Mouse (Mus musculus) thymus, postnatal 36 days (tissue): ENCODE measurements around the gene Cdk13.

ENCODE experiments used
- DNase-seq, 2 experiments: peaks; one replicate each; pipeline ENCODE4 v3.0.0; 2022; ENCODE audit warnings: mixed read lengths in 2 of 2

Gene Cdk13

DNA sequence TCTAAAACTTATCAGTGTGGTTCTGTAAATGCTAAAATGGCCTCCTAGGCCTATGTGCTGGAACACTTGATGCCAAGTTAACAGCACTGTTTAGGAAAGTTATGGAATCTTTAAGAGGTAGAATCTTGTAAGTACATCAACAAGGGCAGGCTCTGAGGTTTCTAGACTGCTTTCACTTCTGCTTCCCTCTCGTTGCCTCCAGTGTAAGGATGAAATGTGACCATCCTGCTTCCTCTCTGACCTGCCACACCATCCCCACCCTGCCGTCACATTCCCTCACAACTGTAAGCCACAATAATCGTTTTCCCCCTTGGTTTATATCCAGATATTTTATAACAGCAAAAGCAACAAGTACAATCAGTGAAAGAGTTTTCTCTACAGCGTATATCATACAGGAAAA, 49.9 kb downstream of the Cdk13 start:
- DNase-seq: no peak

DNA sequence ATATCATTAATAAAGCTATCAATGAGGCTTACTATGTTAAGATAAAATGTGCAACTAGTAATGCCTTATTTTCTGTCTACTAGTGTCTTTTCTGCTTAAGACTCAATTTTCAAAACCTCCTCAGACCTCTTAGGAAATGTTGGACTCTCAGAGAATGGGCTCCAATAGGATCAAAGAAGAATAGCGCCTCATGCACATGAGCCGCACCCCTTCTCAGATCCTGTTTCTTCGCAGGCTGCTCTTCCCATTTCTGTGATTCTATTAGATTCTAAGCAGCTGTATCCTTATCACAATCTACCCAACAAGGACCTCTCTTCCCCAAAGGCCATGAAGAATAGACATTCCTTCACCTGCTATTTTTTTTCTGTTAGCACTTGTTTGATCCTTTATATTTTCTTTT, 76.1 kb downstream of the Cdk13 start:
- no peak for DNase-seq

DNA sequence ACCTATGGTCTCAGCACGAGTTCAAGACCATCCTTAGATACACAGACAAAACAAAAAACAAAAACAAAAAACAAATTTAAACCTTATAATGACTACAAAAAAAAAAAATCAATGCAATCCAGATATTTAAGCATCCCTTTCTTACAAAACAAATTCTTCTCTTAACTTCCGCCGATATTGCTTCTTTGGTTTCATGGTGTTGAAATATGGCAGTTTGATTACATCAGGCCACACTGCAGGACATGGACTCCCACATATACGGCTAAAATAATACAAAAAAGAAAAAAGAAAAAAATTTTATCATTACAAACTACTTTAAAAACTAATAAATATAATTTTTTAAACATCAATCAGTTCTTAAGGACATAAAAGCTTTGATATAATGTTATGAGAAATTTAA, 77.0 kb downstream of the Cdk13 start:
- DNase-seq: no peak

DNA sequence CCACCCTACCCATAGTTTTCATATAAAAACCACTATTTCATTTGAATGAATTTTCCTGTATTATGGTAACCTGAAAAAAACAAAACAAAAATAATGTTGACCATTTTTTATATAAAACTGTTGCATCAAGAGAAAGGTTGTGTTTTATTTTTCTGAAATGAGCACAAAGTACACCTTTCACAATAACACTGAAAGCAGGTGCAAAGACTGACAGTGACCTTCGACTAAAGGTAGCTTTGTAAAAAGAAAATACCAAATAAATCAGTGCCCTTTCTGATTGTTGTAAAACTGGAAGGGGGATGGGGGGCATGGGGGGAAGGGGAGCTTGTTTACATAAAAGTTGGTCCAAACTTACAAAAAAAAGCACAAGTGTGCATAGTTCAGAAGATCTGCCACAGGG, 87.5 kb downstream of the Cdk13 start:
- DNase-seq: no peak

DNA sequence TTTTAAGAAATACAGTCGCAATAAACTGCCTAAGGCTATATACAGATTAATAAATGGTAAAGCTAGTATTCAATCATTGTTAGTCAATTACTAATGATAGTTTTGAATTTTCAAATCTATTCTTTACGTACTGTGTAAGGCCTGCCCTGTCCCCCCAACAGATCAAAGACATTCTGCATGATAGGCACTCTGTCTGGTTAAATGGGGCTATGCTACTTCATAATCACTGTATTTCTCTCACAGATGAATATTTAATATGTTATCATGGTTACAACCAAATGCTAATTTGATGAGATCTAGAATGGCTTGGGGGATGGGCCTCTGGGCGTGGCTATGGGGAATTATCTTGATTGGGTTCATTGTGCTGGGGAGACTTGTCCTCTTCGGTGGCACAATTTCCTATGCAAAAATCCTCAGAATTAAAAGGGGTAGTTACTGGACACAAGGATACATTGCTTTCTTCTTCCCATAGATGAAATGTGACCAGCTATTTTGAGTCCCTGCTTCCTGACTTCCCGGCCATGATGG, 96.0 kb downstream of the Cdk13 start:
- no peak for DNase-seq

DNA sequence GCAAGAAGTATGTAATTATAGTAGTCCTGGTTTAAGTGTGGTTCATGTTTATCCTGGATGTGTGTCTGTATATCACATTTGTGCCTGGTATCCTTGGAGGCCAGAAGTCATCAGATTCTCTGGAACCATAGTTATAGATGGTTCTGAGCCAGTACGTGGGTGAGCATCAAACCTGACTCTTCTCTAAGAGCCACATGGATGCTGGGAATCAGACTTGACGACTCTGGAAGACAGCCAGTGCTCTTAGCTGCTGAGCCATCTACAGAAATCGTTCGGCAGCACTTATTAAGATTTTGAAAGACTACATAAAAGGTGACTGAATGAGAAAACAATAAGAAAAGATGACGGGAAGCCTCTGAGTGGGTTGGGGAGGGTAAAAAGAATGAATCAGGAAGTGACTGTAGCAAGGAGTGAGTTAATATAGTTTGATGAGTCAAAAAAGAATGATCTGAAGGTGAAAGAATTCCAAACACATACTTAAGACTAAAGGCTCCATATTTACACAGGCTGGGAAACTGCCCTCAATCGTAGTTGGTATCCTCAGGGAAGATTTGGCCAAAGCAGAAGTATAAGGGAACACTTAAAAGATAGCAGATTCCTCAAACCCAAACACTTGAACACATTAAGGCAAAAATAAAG, 99.6 kb downstream of the Cdk13 start:
- no peak for DNase-seq

DNA sequence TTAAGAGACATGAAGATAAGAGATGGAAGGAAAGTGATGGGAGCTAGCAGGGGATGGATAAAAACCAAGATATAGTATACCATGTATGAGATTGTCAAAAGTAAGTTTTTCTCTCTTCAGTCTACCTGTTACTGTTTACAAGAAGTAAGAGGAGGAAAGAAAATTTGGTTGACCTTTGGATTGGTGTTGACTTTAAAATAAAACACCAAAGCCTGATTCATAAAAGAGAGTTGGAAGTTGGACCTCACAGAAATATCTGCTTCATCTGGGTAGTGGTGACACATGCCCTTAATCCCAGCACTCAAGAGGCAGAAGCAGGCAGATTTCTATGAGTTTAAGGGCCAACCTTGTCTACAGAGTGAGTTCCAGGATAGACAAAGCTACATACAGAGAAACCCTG, 102.6 kb downstream of the Cdk13 start:
- DNase-seq: no peak

DNA sequence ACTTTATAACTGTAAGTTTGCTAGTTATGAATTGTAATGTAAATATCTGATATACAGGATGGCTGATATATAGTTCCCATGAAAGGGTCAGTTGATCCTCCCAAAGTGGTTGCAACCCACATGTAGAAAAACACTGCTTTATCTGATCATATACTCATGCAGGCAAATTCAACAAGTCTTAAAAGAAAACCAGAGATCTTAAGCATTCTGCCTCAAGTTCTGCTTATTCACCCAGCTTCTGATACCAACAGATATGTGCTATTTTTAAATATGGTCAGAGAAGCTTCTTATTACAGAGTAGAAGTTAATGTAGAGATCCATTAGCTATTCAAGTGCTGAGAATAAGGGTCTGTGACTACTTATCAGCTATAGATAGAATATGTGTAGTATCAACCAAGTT, 103.6 kb downstream of the Cdk13 start:
- DNase-seq: no peak

DNA sequence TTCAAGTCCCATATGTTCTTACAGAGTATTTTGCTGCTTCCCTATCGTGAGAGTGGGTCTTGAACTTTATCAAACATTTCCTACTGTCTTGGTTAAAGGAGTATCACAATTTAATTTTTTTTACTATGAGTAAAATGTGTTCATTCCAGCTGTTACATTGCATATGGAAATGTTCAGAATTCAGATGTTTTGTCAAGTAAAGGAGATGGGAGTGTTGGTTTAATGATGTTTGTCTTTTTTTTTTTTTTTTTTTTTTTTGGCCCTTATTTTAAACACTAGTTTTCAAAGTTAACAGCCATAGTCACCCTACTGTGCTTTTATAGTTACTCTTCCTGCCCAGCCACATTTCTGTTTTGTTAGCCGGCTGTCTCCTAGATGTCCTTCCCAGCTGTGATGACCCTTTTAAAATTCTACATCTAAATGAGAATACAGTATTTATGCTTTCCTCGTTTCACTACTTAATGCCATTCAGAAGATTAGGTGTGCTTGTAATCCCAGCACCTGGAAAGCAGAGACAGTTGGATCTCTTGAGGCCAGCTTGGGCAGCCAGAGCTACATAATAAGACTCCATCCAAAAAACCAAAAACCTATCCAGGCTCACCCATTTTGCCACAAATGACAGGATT, 104.7 kb downstream of the Cdk13 start:
- no peak for DNase-seq

DNA sequence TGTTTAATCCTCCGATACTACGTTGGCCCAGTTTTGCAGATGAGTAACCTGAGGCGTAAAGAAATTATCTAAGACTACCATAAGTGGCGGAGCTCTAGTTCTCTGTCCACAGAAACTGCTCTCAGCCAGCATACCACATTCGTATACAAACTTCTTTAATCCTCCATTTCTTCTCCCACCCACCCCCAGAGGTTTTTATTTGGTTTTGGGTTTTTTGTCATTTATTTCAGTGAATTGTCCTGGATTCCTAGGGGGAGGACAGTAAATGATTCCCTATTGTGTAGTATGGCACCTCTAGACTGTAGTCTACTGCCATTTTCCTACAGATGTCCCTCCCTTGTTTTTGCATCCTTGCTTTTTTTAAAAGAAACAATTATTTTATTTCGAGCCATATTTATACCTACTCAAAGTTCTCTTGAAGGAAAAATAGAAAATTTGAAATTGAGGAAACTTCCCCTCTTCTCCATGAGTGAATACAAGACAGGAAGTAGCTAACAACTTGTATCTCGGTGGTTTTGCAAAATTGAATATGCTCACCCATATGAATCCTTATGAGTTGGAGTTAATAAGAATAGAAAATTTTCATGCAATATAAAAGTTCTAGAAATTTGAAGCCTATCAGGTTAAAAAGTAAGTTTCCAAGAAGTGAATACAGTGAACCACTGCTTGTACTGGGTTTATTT, 108.9 kb downstream of the Cdk13 start:
- DNase-seq: no peak

DNA sequence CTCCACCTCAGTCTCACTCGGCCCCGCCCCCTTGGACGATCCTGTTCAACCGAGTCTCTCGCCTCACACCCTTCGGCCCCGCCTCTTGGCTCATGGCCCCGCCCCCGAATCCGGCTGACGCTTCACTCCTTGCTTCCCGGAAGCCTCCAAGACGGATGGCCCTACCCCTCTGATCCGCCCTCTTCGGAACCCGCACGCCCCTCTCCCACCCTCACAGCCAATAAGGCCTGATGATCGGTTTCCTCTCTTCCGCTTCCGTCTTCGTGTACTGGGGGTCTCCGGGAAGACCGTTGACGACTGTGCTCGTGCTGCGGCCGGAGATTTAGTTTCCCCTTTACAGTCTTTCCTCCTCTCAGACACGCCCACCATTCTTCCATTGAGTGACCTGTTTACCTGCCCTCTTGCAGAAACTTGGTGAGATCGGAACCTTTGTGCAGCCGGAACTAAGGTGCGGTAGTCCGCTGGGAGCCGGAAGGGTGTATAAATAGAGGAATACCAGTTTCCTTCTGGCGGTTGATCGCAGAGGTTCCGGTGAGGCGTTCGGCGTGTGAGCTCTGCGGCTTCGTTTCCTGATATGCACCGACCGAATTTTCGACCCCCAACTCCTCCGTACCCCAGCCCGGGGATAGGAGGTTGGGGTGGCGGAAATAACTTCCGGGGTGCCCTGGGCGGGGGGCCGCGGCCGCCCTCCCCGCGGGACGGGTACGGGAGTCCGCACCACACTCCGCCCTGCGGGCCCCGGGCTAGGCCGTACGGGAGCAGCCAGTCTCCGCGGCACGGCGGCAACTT, 109.8 kb downstream of the Cdk13 start, which contains the start of the genes Mplkip and Sugct:
Mplkip (plus strand) TSS at position 282 of the 789 bp plus-strand sequence.
Sugct (minus strand) TSS at position 643 of the 789 bp plus-strand sequence.
- DNase-seq: peak; percentile 100

DNA sequence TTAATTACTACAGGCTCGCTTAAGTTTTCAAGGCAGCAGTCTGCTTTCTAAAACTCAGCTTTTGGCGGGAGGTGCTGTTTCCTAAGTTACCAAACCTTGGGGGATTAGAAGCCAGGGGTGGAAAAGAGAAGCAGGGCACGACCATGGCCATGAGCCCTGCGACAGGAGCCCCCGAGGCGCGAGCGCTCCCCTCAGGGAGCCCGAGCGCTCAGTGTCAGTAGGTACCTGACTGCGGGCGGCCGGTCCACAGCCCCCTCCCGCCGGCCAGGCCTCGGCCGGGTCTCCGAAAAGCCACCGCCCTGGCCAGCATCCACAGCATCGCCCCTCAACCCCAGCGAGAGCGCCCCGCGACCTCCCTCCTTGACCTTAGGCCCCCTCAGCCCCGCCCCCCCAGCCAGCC, 110.5 kb downstream of the Cdk13 start:
- no peak for DNase-seq

DNA sequence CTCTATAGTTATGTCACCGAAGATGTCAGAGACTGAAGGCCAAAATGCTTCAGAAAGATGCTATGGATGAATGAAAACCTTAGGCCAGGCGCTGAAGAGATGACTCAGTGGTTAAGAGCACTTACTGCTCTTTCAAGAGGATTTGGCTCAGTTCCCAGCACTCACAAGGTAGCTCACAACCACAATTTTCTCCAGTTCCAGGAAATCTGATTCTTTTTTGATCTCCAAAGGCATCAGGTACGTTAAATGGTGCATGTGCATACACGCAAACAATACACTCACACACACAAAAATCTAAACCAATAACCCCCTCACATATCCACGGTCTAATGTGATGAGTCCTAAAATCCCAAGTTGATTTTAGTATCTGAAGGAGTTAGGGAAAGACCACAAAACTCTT, 111.1 kb downstream of the Cdk13 start:
- DNase-seq: no peak

DNA sequence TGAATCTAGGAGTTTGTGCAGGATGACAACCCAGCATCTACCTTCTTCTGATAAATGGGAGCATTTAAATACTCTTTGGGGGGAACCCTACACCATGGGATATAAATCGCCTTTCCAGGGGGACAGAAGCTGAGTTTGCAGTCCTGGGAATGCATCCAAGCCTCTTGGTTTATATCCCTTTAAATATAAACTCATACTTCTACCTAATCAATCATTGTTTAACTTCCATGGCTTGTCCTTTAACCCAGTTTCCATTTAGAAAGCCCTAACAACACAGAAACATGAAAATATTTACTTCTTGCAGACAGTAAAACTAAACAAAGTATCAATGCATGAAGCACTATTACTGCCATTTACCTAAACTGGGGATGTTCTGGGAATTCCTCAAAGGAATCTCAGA, 113.5 kb downstream of the Cdk13 start:
- DNase-seq: no peak

DNA sequence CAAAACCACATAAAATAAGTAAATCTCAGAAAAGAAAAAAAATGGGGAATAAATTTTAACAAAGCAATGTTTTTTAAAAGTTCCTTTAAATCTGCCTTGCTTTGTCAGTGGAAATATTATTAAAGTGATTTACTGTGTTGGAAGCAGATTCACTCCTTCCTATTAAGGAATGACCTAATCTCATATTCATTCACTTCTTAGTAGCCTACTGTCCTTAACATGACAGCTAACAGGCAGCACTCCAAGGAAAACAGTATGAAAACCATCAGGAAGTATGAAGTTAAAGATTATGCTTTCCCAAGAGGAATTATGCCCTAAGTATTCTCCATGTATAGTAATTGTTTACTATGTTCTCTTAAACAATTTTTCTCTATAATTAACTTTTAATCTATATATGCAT, 114.2 kb downstream of the Cdk13 start:
- no peak for DNase-seq

DNA sequence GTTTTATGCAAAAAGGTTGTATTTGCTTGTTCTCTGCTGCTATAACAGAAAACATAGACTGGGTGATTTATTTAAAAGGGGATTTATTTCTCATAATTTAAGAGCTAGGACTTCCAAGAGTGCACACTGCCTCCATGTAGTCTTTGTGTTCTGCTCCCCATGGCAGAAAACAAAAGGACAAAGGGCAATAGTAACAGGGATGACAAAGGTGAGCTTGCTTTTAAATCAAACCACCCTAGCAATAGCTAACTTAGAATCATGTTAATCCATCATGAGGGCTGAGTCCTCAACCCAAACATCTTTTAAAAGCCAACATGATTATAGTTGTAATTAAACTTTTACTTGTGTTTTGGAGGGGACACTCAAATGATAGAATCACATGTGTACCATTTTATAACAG, 115.4 kb downstream of the Cdk13 start:
- no peak for DNase-seq

DNA sequence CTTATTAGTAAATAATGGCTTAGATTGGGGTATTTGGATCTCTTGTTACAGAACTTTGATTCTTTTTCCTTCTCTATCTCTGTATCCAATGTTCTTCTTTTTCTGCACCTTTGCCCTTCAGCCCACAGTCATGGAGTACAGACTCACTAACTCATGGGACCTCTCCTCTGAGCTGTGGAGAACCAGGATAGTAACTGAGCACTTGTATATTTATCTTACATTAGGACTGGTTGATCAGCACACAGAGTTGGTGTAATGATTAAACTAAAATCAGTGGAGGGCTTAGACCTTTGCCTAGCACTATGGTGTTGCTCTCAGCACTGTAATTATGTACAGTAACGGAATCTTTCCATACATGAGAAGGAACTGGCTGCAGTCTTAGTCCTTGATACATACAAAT, 133.8 kb downstream of the Cdk13 start:
- DNase-seq: no peak

DNA sequence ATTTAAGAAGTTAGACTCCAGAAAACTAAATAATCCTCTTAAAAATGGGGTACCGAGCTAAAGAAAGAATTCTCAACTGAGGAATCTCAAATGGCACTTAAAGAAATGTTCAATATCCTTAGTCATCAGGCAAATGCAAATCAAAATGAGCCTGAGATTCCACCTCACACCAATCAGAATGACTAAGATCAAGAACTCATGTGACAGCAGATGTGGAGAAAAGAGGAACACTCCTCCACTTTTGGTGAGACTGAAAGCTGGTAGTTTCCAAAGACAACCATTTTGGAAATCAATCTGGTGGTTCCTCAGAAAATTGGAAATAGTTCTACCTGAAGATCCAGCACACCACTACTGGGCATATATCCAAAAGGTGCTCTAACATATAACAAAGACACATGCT, 137.5 kb downstream of the Cdk13 start:
- no peak for DNase-seq
